Mouse (Mus musculus): ENCODE data around the gene Cox14. TPM values are rescaled to one million over a fixed set of nuclear protein-coding genes. Genes with fewer than 3 reads are reported as not detected.
A peak's percentile ranks its signal among the peaks of the same experiment; 100 is the strongest.
"Not testable (repeated sequence)": the region's sequence is repeated elsewhere in the genome, so short reads cannot be mapped to it uniquely, and the experiment has no call there.

Cox14 gene
- polyA plus RNA-seq, 1 experiment from 2014 or later, result 153 TPM

DNA sequence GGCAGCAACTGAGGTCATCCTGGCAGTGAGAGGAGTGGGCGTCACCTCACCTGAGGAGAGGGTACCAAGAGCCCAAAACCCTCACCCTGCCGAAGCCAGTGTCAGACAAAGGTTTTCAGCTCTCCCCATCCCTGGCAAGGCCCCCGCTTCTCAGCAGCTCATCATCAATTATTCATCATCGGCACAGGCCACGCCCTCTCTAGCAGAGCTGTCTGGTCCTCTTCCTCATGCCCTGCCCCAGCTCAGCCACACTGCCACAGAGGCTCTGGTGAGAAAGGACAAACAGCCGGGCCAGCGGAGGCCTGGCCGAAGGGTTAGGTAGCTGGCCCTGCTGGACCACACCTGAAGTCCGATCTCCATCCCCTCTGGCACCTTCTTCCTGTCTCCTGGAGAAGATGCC lies 33.4 kb upstream of the Cox14 start:
- peaks cover 15% of the 10 kb centered on the region for H3K27me3 ChIP-seq (replicated peaks; ENCODE audit: control insufficient read depth, insufficient read depth, low read length)
- WGBS, result 45% methylated on average over 9 of the region's 9 CpGs

DNA sequence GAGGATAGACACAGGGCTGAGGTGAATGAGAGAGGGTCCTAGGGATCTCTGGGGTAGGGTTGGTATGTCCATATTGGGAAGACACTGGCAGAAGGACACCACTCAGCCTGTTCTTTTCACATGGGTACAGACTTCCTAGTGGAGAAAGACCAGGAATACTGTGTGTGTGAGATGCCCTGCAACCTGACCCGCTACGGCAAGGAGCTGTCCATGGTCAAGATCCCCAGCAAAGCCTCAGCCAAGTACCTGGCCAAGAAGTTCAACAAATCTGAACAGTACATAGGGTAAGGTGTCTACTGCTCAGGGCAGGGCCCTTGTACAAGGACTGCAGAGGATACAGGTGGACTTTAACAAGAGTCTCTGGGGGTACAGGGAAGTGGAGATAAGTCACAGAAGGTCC lies 28.1 kb upstream of the Cox14 start:
- no peak for DNase-seq (ENCODE audit: low spot score)

More for the DNA sequence above, 33.4 kb upstream of the Cox14 start:
- Histone ChIP-seq H3K9me3 (ENCODE audit: control insufficient read depth, low read length) (no peaks in the 10 kb centered on the region), H3K27ac (ENCODE audit: low read depth, low read length) (no peak overlapping the region), H3K9ac (ENCODE audit: low read depth, low read length) (no peak overlapping the region), H3K4me2 (no peak overlapping the region), H3K36me3 (ENCODE audit: control insufficient read depth, insufficient read depth, low read length) (no peaks in the 10 kb centered on the region), H3K4me1 (replicated peaks; ENCODE audit: control insufficient read depth, insufficient read depth, low read length) (peaks cover 3% of the 10 kb centered on the region; the same call in 1 of the 2 replicates), H3K4me3 (ENCODE audit: low read depth, low read length) (no peak overlapping the region)
- ATAC-seq (replicated peaks; ENCODE audit: low FRiP score) (no peak), DNase-seq (ENCODE audit: low spot score) (no peak)

DNA sequence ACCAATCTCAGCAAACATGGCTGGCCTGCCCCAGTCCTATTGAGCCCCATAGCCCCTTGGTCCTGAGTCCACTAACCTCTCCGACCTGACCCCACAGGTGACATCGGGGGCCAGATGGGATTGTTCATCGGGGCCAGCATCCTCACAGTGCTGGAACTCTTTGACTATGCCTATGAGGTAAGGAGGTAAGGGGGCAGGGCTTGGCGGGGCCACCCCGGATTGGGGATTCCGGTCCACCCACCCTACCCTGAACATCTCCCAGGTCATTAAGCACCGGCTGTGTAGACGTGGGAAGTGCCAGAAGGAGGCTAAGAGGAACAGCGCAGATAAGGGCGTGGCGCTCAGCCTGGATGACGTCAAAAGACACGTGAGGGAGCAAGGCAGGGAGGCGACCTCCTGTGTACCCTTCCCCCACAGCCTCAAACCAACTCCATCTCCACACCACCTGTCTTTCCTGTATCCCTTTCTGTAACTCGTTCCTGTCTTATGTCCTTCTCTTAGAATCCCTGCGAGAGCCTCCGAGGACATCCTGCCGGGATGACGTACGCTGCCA lies 26.8 kb upstream of the Cox14 start:
- ATAC-seq (replicated peaks; ENCODE audit: low FRiP score), result no peak
- H3K4me3 ChIP-seq (ENCODE audit: low read depth, low read length), result no peak overlapping the region
- no peak overlapping the region for H3K4me2 ChIP-seq
- no peaks in the 10 kb centered on the region for H3K9me3 ChIP-seq (ENCODE audit: control insufficient read depth, low read length)
- peaks cover 13% of the 10 kb centered on the region for H3K27me3 ChIP-seq (replicated peaks; ENCODE audit: control insufficient read depth, insufficient read depth, low read length)
- H3K4me1 ChIP-seq (replicated peaks; ENCODE audit: control insufficient read depth, insufficient read depth, low read length), result peaks cover 22% of the 10 kb centered on the region
- H3K36me3 ChIP-seq (ENCODE audit: control insufficient read depth, insufficient read depth, low read length), result no peaks in the 10 kb centered on the region
- no peak for DNase-seq (ENCODE audit: low spot score)
- H3K27ac ChIP-seq (ENCODE audit: low read depth, low read length), result no peak overlapping the region
- no peak overlapping the region for H3K9ac ChIP-seq (ENCODE audit: low read depth, low read length)
- WGBS, result 29% methylated on average over 20 of the region's 20 CpGs

More for the DNA sequence above, 28.1 kb upstream of the Cox14 start:
- no peak overlapping the region for H3K4me2 ChIP-seq
- peaks cover 14% of the 10 kb centered on the region for H3K27me3 ChIP-seq (replicated peaks; ENCODE audit: control insufficient read depth, insufficient read depth, low read length)
- H3K9me3 ChIP-seq (ENCODE audit: control insufficient read depth, low read length), result no peaks in the 10 kb centered on the region
- H3K36me3 ChIP-seq (ENCODE audit: control insufficient read depth, insufficient read depth, low read length), result no peaks in the 10 kb centered on the region
- H3K9ac ChIP-seq (ENCODE audit: low read depth, low read length), result no peak overlapping the region
- WGBS, result 35% methylated on average over 2 of the region's 2 CpGs
- H3K4me3 ChIP-seq (ENCODE audit: low read depth, low read length), result no peak overlapping the region
- peaks cover 14% of the 10 kb centered on the region for H3K4me1 ChIP-seq (replicated peaks; ENCODE audit: control insufficient read depth, insufficient read depth, low read length)
- H3K27ac ChIP-seq (ENCODE audit: low read depth, low read length), result no peak overlapping the region
- ATAC-seq (replicated peaks; ENCODE audit: low FRiP score), result no peak

DNA sequence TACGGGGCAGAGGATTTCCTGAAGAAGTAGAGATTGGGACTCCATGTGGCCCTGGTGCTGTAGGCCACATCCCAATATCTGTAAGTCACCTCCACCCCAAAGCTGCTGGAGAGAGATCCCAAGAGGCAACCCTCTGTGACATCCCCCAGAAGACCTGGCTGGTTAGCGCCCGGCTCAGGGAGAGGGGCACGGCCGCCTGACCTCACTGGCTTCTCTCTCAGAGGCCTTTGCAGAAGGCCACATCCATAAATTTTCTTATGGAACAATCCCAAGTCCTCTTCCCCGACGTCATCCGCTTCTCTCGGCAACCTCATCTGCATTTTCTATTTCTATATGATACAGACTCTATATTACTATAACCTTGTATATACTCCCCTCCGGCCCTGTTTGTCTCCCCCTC lies 25.7 kb upstream of the Cox14 start:
- Histone ChIP-seq H3K9ac (ENCODE audit: low read depth, low read length) (no peak overlapping the region), H3K27me3 (replicated peaks; ENCODE audit: control insufficient read depth, insufficient read depth, low read length) (peaks cover 13% of the 10 kb centered on the region), H3K9me3 (ENCODE audit: control insufficient read depth, low read length) (no peaks in the 10 kb centered on the region), H3K4me3 (ENCODE audit: low read depth, low read length) (no peak overlapping the region), H3K4me1 (replicated peaks; ENCODE audit: control insufficient read depth, insufficient read depth, low read length) (peaks cover 27% of the 10 kb centered on the region), H3K27ac (ENCODE audit: low read depth, low read length) (no peak overlapping the region), H3K36me3 (ENCODE audit: control insufficient read depth, insufficient read depth, low read length) (peaks cover 7% of the 10 kb centered on the region; the same call in 1 of the 2 replicates), H3K4me2 (no peak overlapping the region)
- ATAC-seq (replicated peaks; ENCODE audit: low FRiP score), result no peak
- no peak for DNase-seq (ENCODE audit: low spot score)
- 79% methylated on average over 10 of the region's 10 CpGs for WGBS

DNA sequence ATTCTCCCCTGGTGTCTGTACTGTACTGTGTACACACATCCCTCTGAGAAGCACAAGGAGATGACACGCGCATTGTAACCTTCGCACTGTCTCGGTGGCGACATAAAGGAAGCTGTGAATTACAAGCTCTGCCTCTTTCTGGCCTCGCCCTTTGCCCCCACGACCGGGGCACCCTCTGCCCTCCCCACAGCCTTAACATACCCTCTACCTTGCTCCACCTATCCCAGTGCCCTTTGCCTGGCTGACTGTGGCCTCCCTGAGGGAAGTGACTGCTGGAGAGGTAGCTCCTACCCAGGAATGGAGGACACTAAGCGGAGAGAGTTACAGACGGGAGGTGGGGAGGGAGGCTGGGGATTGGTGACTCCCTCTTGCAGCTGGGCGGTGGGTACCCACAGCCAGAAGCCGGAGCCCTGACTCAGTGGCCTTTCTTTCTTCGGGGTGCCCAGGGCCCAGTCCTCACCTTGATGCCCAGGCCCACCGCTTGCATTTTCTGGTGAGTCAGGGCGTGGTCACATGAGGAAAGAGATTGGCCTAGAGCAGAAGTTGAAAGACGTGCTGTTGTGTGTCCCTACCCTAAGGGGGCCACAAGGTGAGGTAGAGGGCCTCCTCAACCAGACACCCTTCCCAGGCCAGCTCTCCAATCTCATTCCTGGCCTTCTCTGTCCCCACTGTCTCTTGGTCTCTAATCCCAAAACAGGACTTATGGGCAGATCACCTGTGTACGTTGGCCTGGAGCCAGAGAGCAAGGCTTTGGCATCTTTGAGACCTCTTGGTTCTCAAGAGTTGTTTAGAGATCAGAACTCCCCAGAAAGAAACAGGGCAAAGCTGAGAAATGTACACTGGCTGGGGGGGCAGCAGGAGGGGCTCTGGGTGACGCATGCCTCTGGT lies 25.0 kb upstream of the Cox14 start:
- H3K9ac ChIP-seq (ENCODE audit: low read depth, low read length), result no peak overlapping the region
- H3K4me3 ChIP-seq (ENCODE audit: low read depth, low read length), result no peak overlapping the region
- DNase-seq (ENCODE audit: low spot score) (peak; percentile 32), ATAC-seq (replicated peaks; ENCODE audit: low FRiP score) (no peak)
- 81% methylated on average over 18 of the region's 18 CpGs for WGBS
- peaks cover 7% of the 10 kb centered on the region; the same call in 1 of the 2 replicates for H3K36me3 ChIP-seq (ENCODE audit: control insufficient read depth, insufficient read depth, low read length)
- peaks cover 13% of the 10 kb centered on the region for H3K27me3 ChIP-seq (replicated peaks; ENCODE audit: control insufficient read depth, insufficient read depth, low read length)
- no peak overlapping the region for H3K4me2 ChIP-seq
- H3K27ac ChIP-seq (ENCODE audit: low read depth, low read length), result no peak overlapping the region
- H3K4me1 ChIP-seq (replicated peaks; ENCODE audit: control insufficient read depth, insufficient read depth, low read length), result peaks cover 30% of the 10 kb centered on the region
- H3K9me3 ChIP-seq (ENCODE audit: control insufficient read depth, low read length), result no peaks in the 10 kb centered on the region

DNA sequence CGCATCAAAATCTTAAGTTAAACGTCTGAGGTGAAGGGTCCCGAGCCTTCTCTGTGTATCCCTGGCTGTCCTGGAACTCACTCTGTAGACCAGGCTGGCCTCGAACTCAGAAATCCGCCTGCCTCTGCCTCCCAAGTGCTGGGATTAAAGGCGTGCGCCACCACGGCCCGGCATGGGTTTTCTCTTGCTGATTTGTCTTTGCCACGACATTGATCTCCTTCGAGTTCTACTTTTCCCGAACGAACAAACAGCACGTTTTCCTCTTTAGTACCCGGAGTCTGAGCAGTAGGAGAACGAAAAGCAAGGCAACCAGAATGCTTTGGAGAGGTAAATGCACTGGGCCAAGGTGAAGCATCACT lies 23.8 kb upstream of the Cox14 start:
- peak overlapping the region; percentile 86; the same call in 1 of the 2 replicates for H3K27ac ChIP-seq (ENCODE audit: low read depth, low read length)
- H3K36me3 ChIP-seq (ENCODE audit: control insufficient read depth, insufficient read depth, low read length); ATAC-seq (replicated peaks; ENCODE audit: low FRiP score); DNase-seq (ENCODE audit: low spot score); H3K9me3 ChIP-seq (ENCODE audit: control insufficient read depth, low read length): not testable (repeated sequence)
- peaks cover 13% of the 10 kb centered on the region for H3K27me3 ChIP-seq (replicated peaks; ENCODE audit: control insufficient read depth, insufficient read depth, low read length)
- H3K4me1 ChIP-seq (replicated peaks; ENCODE audit: control insufficient read depth, insufficient read depth, low read length), result peaks cover 30% of the 10 kb centered on the region
- WGBS, result 39% methylated on average over 16 of the region's 16 CpGs
- H3K9ac ChIP-seq (ENCODE audit: low read depth, low read length), result peak overlapping the region; percentile 90
- peak overlapping the region; percentile 80 for H3K4me2 ChIP-seq
- peak overlapping the region; percentile 77 for H3K4me3 ChIP-seq (ENCODE audit: low read depth, low read length)

DNA sequence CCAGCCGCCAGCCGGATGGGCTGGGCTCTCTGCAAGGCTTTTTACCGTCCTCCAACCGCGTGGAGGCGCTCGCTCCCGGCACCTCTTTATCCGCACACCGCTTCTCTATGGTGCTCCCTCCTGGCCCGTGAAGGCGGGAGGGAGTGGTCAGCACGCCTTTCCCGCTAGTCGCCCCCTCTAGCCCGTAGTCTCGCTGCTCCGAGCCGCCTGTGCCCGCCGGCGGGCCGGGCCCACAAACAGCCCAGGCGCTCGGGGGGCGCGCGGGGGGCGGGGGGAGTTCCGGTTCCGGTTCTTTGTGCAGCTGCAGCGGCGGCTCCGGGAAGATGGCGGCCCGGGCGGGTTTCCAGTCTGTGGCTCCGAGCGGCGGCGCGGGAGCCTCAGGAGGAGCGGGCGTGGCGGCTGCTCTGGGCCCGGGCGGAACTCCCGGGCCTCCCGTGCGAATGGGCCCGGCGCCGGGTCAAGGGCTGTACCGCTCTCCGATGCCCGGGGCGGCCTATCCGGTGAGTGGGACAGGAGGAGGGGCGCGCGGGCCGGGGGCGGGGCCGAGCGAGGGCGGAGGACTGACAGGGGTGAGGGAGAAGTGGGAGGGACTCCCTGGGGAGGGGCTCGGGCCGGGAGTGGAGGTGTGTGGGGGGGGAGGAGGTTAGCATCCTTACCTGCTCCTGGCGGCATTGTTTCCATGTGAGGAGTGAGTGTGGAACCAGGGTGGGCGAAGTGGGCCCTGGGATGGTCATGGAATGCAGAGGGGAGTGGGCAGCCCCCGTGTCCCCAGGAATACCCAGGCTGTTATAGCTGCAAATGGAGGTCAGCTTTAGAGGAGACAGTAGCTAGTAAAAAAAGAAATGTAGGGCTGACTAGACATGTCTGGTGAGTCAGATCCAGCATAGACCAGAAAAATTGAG lies 23.2 kb upstream of the Cox14 start, which contains the start of gene Smarcd1:
TSS of gene Smarcd1 (plus strand) at position 131 of the 902 bp plus-strand sequence.
- H3K4me1 ChIP-seq (replicated peaks; ENCODE audit: control insufficient read depth, insufficient read depth, low read length), result peaks cover 30% of the 10 kb centered on the region
- under 1% methylated on average over 58 of the region's 71 CpGs for WGBS
- ATAC-seq (replicated peaks; ENCODE audit: low FRiP score), result peak; percentile 89

DNA sequence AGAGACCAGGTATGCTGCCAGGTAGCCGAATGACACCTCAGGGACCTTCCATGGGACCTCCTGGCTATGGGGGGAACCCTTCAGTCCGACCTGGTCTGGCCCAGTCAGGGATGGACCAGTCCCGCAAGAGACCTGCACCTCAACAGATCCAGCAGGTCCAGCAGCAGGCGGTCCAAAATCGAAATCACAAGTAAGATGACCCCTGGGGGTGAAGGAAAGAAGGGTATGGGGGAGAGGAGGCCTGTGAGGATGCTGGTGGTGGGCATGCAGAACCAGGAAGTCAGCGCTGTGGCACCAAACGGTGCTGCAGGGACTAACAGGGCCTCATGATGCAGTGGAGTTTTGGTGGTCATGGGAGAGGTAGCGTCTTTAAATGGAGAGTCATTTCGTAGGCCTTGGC lies 22.3 kb upstream of the Cox14 start:
- peak overlapping the region; percentile 80 for H3K4me2 ChIP-seq
- peak overlapping the region; percentile 90; the same call in 1 of the 2 replicates for H3K9ac ChIP-seq (ENCODE audit: low read depth, low read length)
- peak overlapping the region; percentile 86; the same call in 1 of the 2 replicates for H3K27ac ChIP-seq (ENCODE audit: low read depth, low read length)
- H3K4me1 ChIP-seq (replicated peaks; ENCODE audit: control insufficient read depth, insufficient read depth, low read length), result peaks cover 30% of the 10 kb centered on the region
- ATAC-seq (replicated peaks; ENCODE audit: low FRiP score), result no peak
- H3K36me3 ChIP-seq (ENCODE audit: control insufficient read depth, insufficient read depth, low read length), result peaks cover 17% of the 10 kb centered on the region
- H3K9me3 ChIP-seq (ENCODE audit: control insufficient read depth, low read length), result no peaks in the 10 kb centered on the region
- 72% methylated on average over 9 of the region's 9 CpGs for WGBS
- peaks cover under 1% of the 10 kb centered on the region; the same call in 1 of the 2 replicates for H3K27me3 ChIP-seq (replicated peaks; ENCODE audit: control insufficient read depth, insufficient read depth, low read length)
- H3K4me3 ChIP-seq (ENCODE audit: low read depth, low read length), result peak overlapping the region; percentile 77
- peak; percentile 34 for DNase-seq (ENCODE audit: low spot score)

More for the DNA sequence above, 23.2 kb upstream of the Cox14 start, which contains the start of gene Smarcd1:
- Histone ChIP-seq H3K27ac (ENCODE audit: low read depth, low read length) (peak within 1 kb of the TSS; percentile 86), H3K27me3 (replicated peaks; ENCODE audit: control insufficient read depth, insufficient read depth, low read length) (peaks cover 8% of the 10 kb centered on the region), H3K9ac (ENCODE audit: low read depth, low read length) (peak within 1 kb of the TSS; percentile 90), H3K9me3 (ENCODE audit: control insufficient read depth, low read length) (no peaks in the 10 kb centered on the region), H3K4me3 (ENCODE audit: low read depth, low read length) (peak within 1 kb of the TSS; percentile 77), H3K4me2 (peak within 1 kb of the TSS; percentile 80), H3K36me3 (ENCODE audit: control insufficient read depth, insufficient read depth, low read length) (peaks cover 9% of the 10 kb centered on the region)
- peak; percentile 91 for DNase-seq (ENCODE audit: low spot score)

Measured in liver, embryonic 11.5 days (tissue).